Mouse (Mus musculus) A20 (cell line): ENCODE results near the gene Hist1h4c.

Experiments used
- DNase-seq: peaks from one replicate; pipeline ENCODE4 v3.0.0-alpha.2; 2011; ENCODE audit warnings: low read depth, low spot score

The Hist1h4c gene

GRCm38 (mm10) chr13:23697491-23698299 lies 559 bp downstream of the Hist1h4c start:
- DNase-seq = peak; percentile 86

GRCm38 (mm10) chr13:23696061-23696474 lies 2.2 kb downstream of the Hist1h4c start:
- no peak for DNase-seq

- no peak for DNase-seq
These were observed 2.7 kb downstream of the Hist1h4c start, which contains the start of gene Hist1h1t for GRCm38 (mm10) chr13:23695514-23695913. Hist1h1t (plus strand) TSS chr13:23695814.

- DNase-seq = no peak
These were observed 3.3 kb downstream of the Hist1h4c start for GRCm38 (mm10) chr13:23694956-23695355.

- DNase-seq = no peak
These were observed 4.3 kb downstream of the Hist1h4c start for GRCm38 (mm10) chr13:23693856-23694440.

GRCm38 (mm10) chr13:23689459-23689858 lies 8.8 kb downstream of the Hist1h4c start:
- DNase-seq = no peak

- peak; percentile 74 for DNase-seq
These were observed 9.3 kb downstream of the Hist1h4c start for GRCm38 (mm10) chr13:23688956-23689355.

GRCm38 (mm10) chr13:23687907-23688306 lies 10.3 kb downstream of the Hist1h4c start:
- DNase-seq = no peak

GRCm38 (mm10) chr13:23687181-23687580 lies 11.1 kb downstream of the Hist1h4c start:
- DNase-seq = no peak

- peak; percentile 15 for DNase-seq
These were observed 12.3 kb downstream of the Hist1h4c start for GRCm38 (mm10) chr13:23685966-23686365.

GRCm38 (mm10) chr13:23685121-23685861 lies 13.0 kb downstream of the Hist1h4c start:
- peak; percentile 72 for DNase-seq

- DNase-seq = peak; percentile 88
These were observed 13.8 kb downstream of the Hist1h4c start for GRCm38 (mm10) chr13:23684295-23684945.

- peak; percentile 97 for DNase-seq
These were observed 14.4 kb downstream of the Hist1h4c start, which contains the start of the genes Hist1h2ac and Hist1h2bc for GRCm38 (mm10) chr13:23683755-23684281. Hist1h2ac (minus strand) TSS chr13:23683948. Hist1h2bc (plus strand) TSS chr13:23684199.

GRCm38 (mm10) chr13:23682947-23683754 lies 15.1 kb downstream of the Hist1h4c start:
- peak; percentile 62 for DNase-seq

GRCm38 (mm10) chr13:23682623-23682946 lies 15.7 kb downstream of the Hist1h4c start:
- no peak for DNase-seq

- no peak for DNase-seq
These were observed 16.2 kb downstream of the Hist1h4c start for GRCm38 (mm10) chr13:23681990-23682582.

- no peak for DNase-seq
These were observed 35.7 kb downstream of the Hist1h4c start for GRCm38 (mm10) chr13:23662536-23662935.

GRCm38 (mm10) chr13:23659636-23660366 lies 38.5 kb downstream of the Hist1h4c start:
- no peak for DNase-seq
